Mouse (Mus musculus): Measurements from ENCODE around the gene Prrx1. TPM values are rescaled to one million over a fixed set of nuclear protein-coding genes. Genes with fewer than 3 reads are reported as not detected.

Prrx1 gene
- total and polyA plus RNA-seq, 2 experiments from 2014 or later = 4.3 to 7.8 TPM

- H3K9ac ChIP-seq (replicated peaks; ENCODE audit: low read length, poor library complexity, severe bottlenecking) = no peak overlapping the region
- H3K27ac ChIP-seq (ENCODE audit: low read depth, low read length) = no peak overlapping the region
- ATAC-seq (ENCODE audit: low FRiP score) = no peak
Measured at GRCm38 (mm10) chr1:163273132-163273531, 40.4 kb downstream of the Prrx1 start.

DNA sequence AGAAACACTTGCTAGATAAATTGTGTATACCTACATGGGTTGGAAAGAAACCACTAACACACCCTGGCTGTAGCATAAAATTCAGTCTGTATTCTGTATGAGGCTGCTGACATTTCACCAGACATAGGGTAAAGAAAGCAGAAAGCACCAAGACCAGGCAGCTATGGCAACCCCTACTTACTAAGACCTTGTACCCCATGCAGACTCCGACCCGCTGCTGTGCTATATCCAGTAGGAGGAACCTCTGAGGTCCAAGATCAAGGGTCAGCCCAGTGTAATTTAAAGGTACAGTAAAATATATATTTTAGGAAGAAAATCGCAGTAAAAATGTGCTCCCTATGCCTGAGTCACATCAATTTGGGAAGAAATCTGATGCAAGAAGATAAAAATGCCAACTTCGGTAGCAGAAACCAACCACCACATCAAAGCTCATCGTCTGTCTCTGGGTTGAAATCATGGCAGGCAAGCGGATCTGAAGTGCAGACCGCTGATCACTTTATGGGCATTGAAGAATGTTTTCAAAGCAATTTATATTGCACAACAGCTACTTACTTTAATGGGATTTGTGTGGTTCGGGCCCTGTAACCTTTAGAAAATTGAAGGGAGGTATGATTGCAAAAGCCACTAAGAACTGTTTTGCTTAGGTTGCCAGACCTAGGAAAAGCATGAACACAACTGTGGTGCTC, 46.5 kb downstream of the Prrx1 start:
- Histone ChIP-seq H3K36me3 (ENCODE audit: insufficient read depth, low read length) (no peaks in the 10 kb centered on the region), H3K27me3 (ENCODE audit: insufficient read depth, low read length) (no peaks in the 10 kb centered on the region), H3K27ac (ENCODE audit: low read depth, low read length) (no peak overlapping the region), H3K4me1 (ENCODE audit: insufficient read depth, low read length) (no peaks in the 10 kb centered on the region), H3K4me2 (ENCODE audit: low read depth, low read length, poor library complexity, severe bottlenecking) (no peak overlapping the region), H3K4me3 (ENCODE audit: low read depth, low read length) (no peak overlapping the region), H3K9ac (replicated peaks; ENCODE audit: low read length, poor library complexity, severe bottlenecking) (no peak overlapping the region), H3K9me3 (ENCODE audit: low read length) (no peaks in the 10 kb centered on the region)
- no peak for ATAC-seq (ENCODE audit: low FRiP score)
- DNase-seq (ENCODE audit: low spot score) = no peak
- 90% methylated on average over 8 of the region's 8 CpGs for WGBS
- no peak for TF ChIP-seq CTCF (IDR thresholded peaks at IDR 0.05)

More at GRCm38 (mm10) chr1:163273132-163273531, 40.4 kb downstream of the Prrx1 start:
- no peaks in the 10 kb centered on the region for H3K36me3 ChIP-seq (ENCODE audit: insufficient read depth, low read length)
- H3K4me3 ChIP-seq (ENCODE audit: low read depth, low read length) = no peak overlapping the region
- no peak for TF ChIP-seq CTCF (IDR thresholded peaks at IDR 0.05)
- H3K9me3 ChIP-seq (ENCODE audit: low read length) = no peaks in the 10 kb centered on the region
- no peaks in the 10 kb centered on the region for H3K27me3 ChIP-seq (ENCODE audit: insufficient read depth, low read length)
- no peaks in the 10 kb centered on the region for H3K4me1 ChIP-seq (ENCODE audit: insufficient read depth, low read length)
- 95% methylated on average over 3 of the region's 3 CpGs for WGBS
- H3K4me2 ChIP-seq (ENCODE audit: low read depth, low read length, poor library complexity, severe bottlenecking) = no peak overlapping the region
- DNase-seq (ENCODE audit: low spot score) = no peak

GRCm38 (mm10) chr1:163257298-163257697, 56.2 kb downstream of the Prrx1 start:
- Histone ChIP-seq H3K9me3 (ENCODE audit: low read length) (no peaks in the 10 kb centered on the region), H3K9ac (replicated peaks; ENCODE audit: low read length, poor library complexity, severe bottlenecking) (no peak overlapping the region), H3K4me2 (ENCODE audit: low read depth, low read length, poor library complexity, severe bottlenecking) (no peak overlapping the region), H3K27ac (ENCODE audit: low read depth, low read length) (no peak overlapping the region), H3K27me3 (ENCODE audit: insufficient read depth, low read length) (no peaks in the 10 kb centered on the region), H3K4me3 (ENCODE audit: low read depth, low read length) (no peak overlapping the region), H3K4me1 (ENCODE audit: insufficient read depth, low read length) (no peaks in the 10 kb centered on the region), H3K36me3 (ENCODE audit: insufficient read depth, low read length) (no peaks in the 10 kb centered on the region)
- 62% methylated on average over 2 of the region's 2 CpGs for WGBS
- ATAC-seq (ENCODE audit: low FRiP score) = no peak
- TF ChIP-seq CTCF (IDR thresholded peaks at IDR 0.05) = no peak
- DNase-seq (ENCODE audit: low spot score) = peak; percentile 64

DNA sequence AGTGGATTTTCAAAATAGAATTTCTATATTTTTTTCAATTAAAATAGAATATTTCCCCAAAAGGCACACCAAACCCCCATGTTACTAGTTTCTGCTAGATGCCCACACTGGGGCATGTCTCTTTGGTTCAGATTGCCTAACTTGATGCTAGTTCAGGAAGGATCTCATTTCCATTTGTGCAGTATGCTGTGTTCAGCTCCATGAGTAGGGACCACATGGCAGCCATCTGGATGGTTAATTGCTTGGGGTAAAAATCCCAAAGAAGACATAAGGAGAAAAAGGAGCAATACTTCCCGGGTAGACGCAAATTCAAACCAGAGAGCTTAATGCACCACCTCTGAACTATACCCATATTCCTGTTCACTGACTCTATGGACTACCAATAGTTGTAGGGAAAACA, 57.6 kb downstream of the Prrx1 start:
- H3K4me2 ChIP-seq (ENCODE audit: low read depth, low read length, poor library complexity, severe bottlenecking) = no peak overlapping the region
- ATAC-seq (ENCODE audit: low FRiP score) (no peak), DNase-seq (ENCODE audit: low spot score) (no peak)

GRCm38 (mm10) chr1:163252796-163253195, 60.7 kb downstream of the Prrx1 start:
- H3K36me3 ChIP-seq (ENCODE audit: insufficient read depth, low read length) = no peaks in the 10 kb centered on the region
- no peaks in the 10 kb centered on the region for H3K4me1 ChIP-seq (ENCODE audit: insufficient read depth, low read length)
- ATAC-seq (ENCODE audit: low FRiP score) = no peak
- H3K27ac ChIP-seq (ENCODE audit: low read depth, low read length) = no peak overlapping the region
- H3K9me3 ChIP-seq (ENCODE audit: low read length) = no peaks in the 10 kb centered on the region
- no peak for TF ChIP-seq CTCF (IDR thresholded peaks at IDR 0.05)
- no peak overlapping the region for H3K4me2 ChIP-seq (ENCODE audit: low read depth, low read length, poor library complexity, severe bottlenecking)
- WGBS = 68% methylated on average over 4 of the region's 4 CpGs
- DNase-seq (ENCODE audit: low spot score) = no peak
- no peaks in the 10 kb centered on the region for H3K27me3 ChIP-seq (ENCODE audit: insufficient read depth, low read length)
- H3K9ac ChIP-seq (replicated peaks; ENCODE audit: low read length, poor library complexity, severe bottlenecking) = no peak overlapping the region
- no peak overlapping the region for H3K4me3 ChIP-seq (ENCODE audit: low read depth, low read length)

More for the DNA sequence above, 57.6 kb downstream of the Prrx1 start:
- no peak for TF ChIP-seq CTCF (IDR thresholded peaks at IDR 0.05)
- no peaks in the 10 kb centered on the region for H3K9me3 ChIP-seq (ENCODE audit: low read length)
- WGBS = 90% methylated on average over 2 of the region's 2 CpGs
- no peaks in the 10 kb centered on the region for H3K36me3 ChIP-seq (ENCODE audit: insufficient read depth, low read length)
- H3K27ac ChIP-seq (ENCODE audit: low read depth, low read length) = no peak overlapping the region
- no peak overlapping the region for H3K4me3 ChIP-seq (ENCODE audit: low read depth, low read length)
- H3K4me1 ChIP-seq (ENCODE audit: insufficient read depth, low read length) = no peaks in the 10 kb centered on the region
- no peaks in the 10 kb centered on the region for H3K27me3 ChIP-seq (ENCODE audit: insufficient read depth, low read length)
- no peak overlapping the region for H3K9ac ChIP-seq (replicated peaks; ENCODE audit: low read length, poor library complexity, severe bottlenecking)

DNA sequence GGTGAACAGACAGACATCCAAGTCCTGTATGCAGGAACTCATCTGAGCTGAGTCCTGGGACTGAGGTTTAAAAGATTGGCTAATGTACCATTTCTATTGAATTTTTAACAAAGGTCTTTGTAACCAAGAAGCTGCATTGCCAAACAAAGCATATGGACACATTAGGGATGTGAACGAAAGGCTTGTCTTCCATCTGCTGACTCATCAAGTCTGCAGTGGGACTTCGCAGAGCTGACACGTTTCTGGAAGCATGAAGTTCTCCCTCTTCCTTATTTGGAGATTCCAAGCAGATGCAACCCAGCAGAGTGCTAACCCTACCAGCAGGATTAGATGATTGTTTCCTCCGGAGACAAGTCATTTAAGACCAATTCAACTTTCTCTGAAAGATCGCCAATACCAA, 61.2 kb downstream of the Prrx1 start:
- no peak overlapping the region for H3K9ac ChIP-seq (replicated peaks; ENCODE audit: low read length, poor library complexity, severe bottlenecking)
- H3K27me3 ChIP-seq (ENCODE audit: insufficient read depth, low read length) = no peaks in the 10 kb centered on the region
- DNase-seq (ENCODE audit: low spot score) (peak; percentile 41), ATAC-seq (ENCODE audit: low FRiP score) (no peak)
- no peaks in the 10 kb centered on the region for H3K9me3 ChIP-seq (ENCODE audit: low read length)
- no peaks in the 10 kb centered on the region for H3K4me1 ChIP-seq (ENCODE audit: insufficient read depth, low read length)
- TF ChIP-seq CTCF (IDR thresholded peaks at IDR 0.05) = no peak
- H3K4me2 ChIP-seq (ENCODE audit: low read depth, low read length, poor library complexity, severe bottlenecking) = no peak overlapping the region
- no peak overlapping the region for H3K27ac ChIP-seq (ENCODE audit: low read depth, low read length)
- WGBS = 74% methylated on average over 5 of the region's 5 CpGs
- H3K4me3 ChIP-seq (ENCODE audit: low read depth, low read length) = no peak overlapping the region
- H3K36me3 ChIP-seq (ENCODE audit: insufficient read depth, low read length) = no peaks in the 10 kb centered on the region
